Mouse (Mus musculus) stomach, postnatal 0 days (tissue): ENCODE results near the gene Ccdc96.

Experiments
- CTCF ChIP-seq: IDR thresholded peaks from 2 replicates; pipeline ENCODE4 v1.5.1; 2016; ENCODE audit warnings: antibody characterized with exemption, low read depth, mild to moderate bottlenecking, moderate library complexity
- EP300 ChIP-seq: optimal IDR thresholded peaks from 2 replicates; pipeline ENCODE3; 2016; ENCODE audit warnings: antibody characterized with exemption

DNA sequence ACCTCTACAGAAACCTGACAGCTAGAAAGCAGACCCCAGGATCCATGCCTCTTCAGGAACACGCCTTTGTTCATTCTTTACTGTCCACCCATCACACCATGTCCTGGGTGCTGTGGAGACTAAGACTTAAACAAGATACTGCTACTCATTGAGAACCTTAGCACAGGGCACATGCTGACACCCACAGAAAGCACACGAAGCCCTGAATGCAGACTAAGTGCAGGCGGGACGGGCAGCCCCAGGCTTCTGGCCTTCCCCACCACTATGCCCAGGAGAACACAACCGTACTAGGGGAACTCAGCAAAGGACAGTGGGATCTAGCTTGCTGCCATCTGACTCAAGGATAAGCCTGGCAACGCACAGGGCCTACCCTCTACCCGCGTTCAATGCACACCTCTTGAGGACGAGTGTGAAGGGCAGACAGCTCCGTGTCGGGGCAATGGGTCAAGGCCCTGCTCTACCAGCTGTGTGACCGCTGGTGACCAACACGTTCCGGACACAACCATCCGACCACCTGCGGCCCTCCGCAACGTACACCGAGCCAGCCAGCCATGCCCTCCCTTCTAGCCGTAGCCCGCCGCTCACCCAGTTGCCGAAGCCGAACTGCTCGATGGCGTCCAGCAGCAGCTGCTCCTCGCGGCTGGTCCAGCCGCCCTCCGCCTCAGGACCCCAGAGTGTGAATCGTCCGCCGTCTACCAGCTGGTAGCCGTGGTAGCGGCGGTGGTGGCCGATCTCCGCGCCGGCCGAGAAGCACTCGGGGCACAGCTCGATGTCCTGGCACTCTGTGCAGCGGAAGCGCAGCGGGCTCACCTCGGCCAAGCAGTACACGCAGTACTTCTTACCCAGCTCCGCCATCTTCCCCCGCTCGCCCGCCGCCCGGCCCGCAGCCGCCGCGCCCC lies 936 bp upstream of the Ccdc96 start:
- TF ChIP-seq CTCF (no peak), EP300 (no peak)
